Mouse (Mus musculus) cortical plate, adult 2 months (tissue): ENCODE results near the gene Sept3.

Experiments used
- CTCF ChIP-seq: fragments of 200-500 bp; IDR thresholded peaks from 2 replicates; pipeline ENCODE4 v1.5.1; 2011; ENCODE audit warnings: mild to moderate bottlenecking, control low read depth, low read length; ENCODE audit not compliant: insufficient read depth; ENCODE audit errors: extremely low read depth
- POLR2A ChIP-seq: fragments of 200-500 bp; IDR thresholded peaks from 2 replicates; pipeline ENCODE4 v1.6.1; 2011; ENCODE audit warnings: mild to moderate bottlenecking, low read length, control low read depth; ENCODE audit not compliant: insufficient read depth; ENCODE audit errors: extremely low read depth

DNA sequence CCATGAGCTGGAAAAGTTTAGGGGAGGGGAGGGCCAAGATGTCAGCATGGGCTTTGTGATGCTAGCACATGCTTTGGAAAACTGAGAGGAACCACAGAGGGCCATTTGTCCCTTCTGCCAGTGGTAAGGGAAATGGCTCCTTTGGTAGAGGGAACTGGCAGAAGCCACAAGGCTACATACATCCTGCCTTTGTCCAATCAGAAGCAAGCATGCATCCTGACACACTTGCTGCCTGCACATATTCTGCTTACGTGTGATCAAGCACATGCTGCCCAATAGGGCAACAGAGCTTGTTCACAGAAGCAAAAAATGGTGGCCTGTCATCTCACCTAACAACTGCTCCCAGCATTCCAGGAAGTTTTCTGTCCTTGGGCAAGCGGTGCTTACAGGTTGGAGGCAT, 50.7 kb downstream of the Sept3 start:
- TF ChIP-seq CTCF (no peak), POLR2A (no peak)
